Mouse (Mus musculus) ZHBTc4 (cell line): Measurements from ENCODE around the gene Wdr60.

Experiments used
- DNase-seq: peaks from one replicate; pipeline ENCODE4 v3.0.0-alpha.2; 2011; ENCODE audit warnings: low read depth, low spot score

The Wdr60 gene

GRCm38 (mm10) chr12:116269450-116269849, 6.6 kb upstream of the Wdr60 start:
- DNase-seq: no peak

- no peak for DNase-seq
Observed at GRCm38 (mm10) chr12:116265275-116265674, 2.5 kb upstream of the Wdr60 start.

GRCm38 (mm10) chr12:116264756-116265155, 1.9 kb upstream of the Wdr60 start:
- no peak for DNase-seq

GRCm38 (mm10) chr12:116258321-116258720, 4.5 kb downstream of the Wdr60 start:
- no peak for DNase-seq

- DNase-seq: no peak
Observed at GRCm38 (mm10) chr12:116255636-116256035, 7.2 kb downstream of the Wdr60 start.

GRCm38 (mm10) chr12:116254652-116255051, 8.2 kb downstream of the Wdr60 start:
- no peak for DNase-seq

GRCm38 (mm10) chr12:116244601-116245000, 18.2 kb downstream of the Wdr60 start:
- DNase-seq: no peak

- DNase-seq: no peak
Observed at GRCm38 (mm10) chr12:116238803-116239202, 24.0 kb downstream of the Wdr60 start.

- no peak for DNase-seq
Observed at GRCm38 (mm10) chr12:116238370-116238769, 24.5 kb downstream of the Wdr60 start.

- DNase-seq: no peak
Observed at GRCm38 (mm10) chr12:116236658-116237057, 26.2 kb downstream of the Wdr60 start.

- peak; percentile 15 for DNase-seq
Observed at GRCm38 (mm10) chr12:116235356-116235755, 27.5 kb downstream of the Wdr60 start.

GRCm38 (mm10) chr12:116232061-116232460, 30.8 kb downstream of the Wdr60 start:
- DNase-seq: no peak

- DNase-seq: no peak
Observed at GRCm38 (mm10) chr12:116231612-116232011, 31.2 kb downstream of the Wdr60 start.

GRCm38 (mm10) chr12:116229451-116229850, 33.4 kb downstream of the Wdr60 start:
- no peak for DNase-seq

GRCm38 (mm10) chr12:116226289-116227057, 36.3 kb downstream of the Wdr60 start:
- DNase-seq: no peak

- DNase-seq: no peak
Observed at GRCm38 (mm10) chr12:116223107-116223506, 39.7 kb downstream of the Wdr60 start.

- DNase-seq: no peak
Observed at GRCm38 (mm10) chr12:116207486-116207885, 55.3 kb downstream of the Wdr60 start.

- no peak for DNase-seq
Observed at GRCm38 (mm10) chr12:116205726-116206125, 57.1 kb downstream of the Wdr60 start.

GRCm38 (mm10) chr12:116202176-116202981, 60.4 kb downstream of the Wdr60 start:
- peak; percentile 68 for DNase-seq

GRCm38 (mm10) chr12:116198791-116199190, 64.0 kb downstream of the Wdr60 start:
- no peak for DNase-seq

- DNase-seq: no peak
Observed at GRCm38 (mm10) chr12:116196221-116196620, 66.6 kb downstream of the Wdr60 start.

GRCm38 (mm10) chr12:116194641-116195040, 68.2 kb downstream of the Wdr60 start:
- no peak for DNase-seq

GRCm38 (mm10) chr12:116193952-116194351, 68.9 kb downstream of the Wdr60 start:
- DNase-seq: no peak
